Mouse (Mus musculus): ENCODE data around the gene A030005K14Rik. TPM values are rescaled to one million over a fixed set of nuclear protein-coding genes. Genes with fewer than 3 reads are reported as not detected.
A peak's percentile ranks its signal among the peaks of the same experiment; 100 is the strongest.

The A030005K14Rik gene
- total RNA-seq (2014; rRNA removed) = not detected in 2 replicates
- not detected in 2 replicates for polyA plus RNA-seq (2015; fragmentation: Nextera tagmentation; extraction: Ambion mirVana)

GRCm38 (mm10) chr1:83059278-83059677 is at the start of gene A030005K14Rik:
Gene A030005K14Rik (minus strand): TSS chr1:83059378.
- Histone ChIP-seq H3K27ac (ENCODE audit: low read depth, low read length) (no peak within 1 kb of the TSS), H3K4me3 (ENCODE audit: low read depth, low read length) (no peak within 1 kb of the TSS), H3K4me1 (ENCODE audit: insufficient read depth) (peaks cover 4% of the 10 kb centered on the region; the same call in 1 of the 2 replicates), H3K9ac (no peak within 1 kb of the TSS), H3K27me3 (ENCODE audit: insufficient read depth, low read length) (no peaks in the 10 kb centered on the region), H3K4me2 (ENCODE audit: low read depth) (no peak within 1 kb of the TSS), H3K9me3 (ENCODE audit: low read length) (no peaks in the 10 kb centered on the region), H3K36me3 (ENCODE audit: insufficient read depth) (no peaks in the 10 kb centered on the region)
- DNase-seq (no peak), ATAC-seq (no peak)
- 85% methylated on average over 9 of the region's 9 CpGs for WGBS
- no peak for TF ChIP-seq CTCF (IDR thresholded peaks at IDR 0.05; ENCODE audit: low read depth)

DNA sequence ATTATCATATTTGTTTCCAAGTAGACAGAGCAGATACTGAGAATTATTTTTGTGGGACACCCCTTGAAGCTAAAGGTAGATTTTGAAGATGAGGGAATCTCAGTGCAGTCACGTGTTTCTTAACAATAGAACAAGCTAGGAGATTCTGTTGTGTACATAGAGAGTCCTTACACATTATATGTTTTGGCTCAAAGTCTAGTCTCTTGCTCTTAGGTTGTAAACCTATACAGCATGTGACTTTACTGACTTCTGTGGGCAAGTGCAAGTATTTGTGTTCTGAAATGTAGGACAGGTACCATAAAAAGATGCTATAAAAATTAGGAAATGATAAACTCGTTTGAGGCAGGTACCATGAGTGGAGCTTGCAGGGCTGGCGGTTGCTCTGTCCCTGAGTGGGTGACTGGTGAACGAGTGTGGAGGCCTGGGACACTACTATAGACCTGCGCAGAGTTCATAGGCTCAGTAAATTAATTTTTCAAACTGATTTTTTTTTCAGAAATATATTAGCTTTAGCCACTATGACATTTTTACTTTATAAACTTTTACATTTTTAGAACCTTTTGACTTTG is 48.3 kb upstream of the A030005K14Rik start:
- DNase-seq (no peak), ATAC-seq (no peak)
- H3K9me3 ChIP-seq (ENCODE audit: low read length) = no peaks in the 10 kb centered on the region
- no peak overlapping the region for H3K9ac ChIP-seq
- H3K36me3 ChIP-seq (ENCODE audit: insufficient read depth) = no peaks in the 10 kb centered on the region
- WGBS = 86% methylated on average over 5 of the region's 5 CpGs
- no peaks in the 10 kb centered on the region for H3K27me3 ChIP-seq (ENCODE audit: insufficient read depth, low read length)
- no peak for TF ChIP-seq CTCF (IDR thresholded peaks at IDR 0.05; ENCODE audit: low read depth)
- no peak overlapping the region for H3K4me3 ChIP-seq (ENCODE audit: low read depth, low read length)
- no peak overlapping the region for H3K27ac ChIP-seq (ENCODE audit: low read depth, low read length)
- H3K4me1 ChIP-seq (ENCODE audit: insufficient read depth) = no peaks in the 10 kb centered on the region
- H3K4me2 ChIP-seq (ENCODE audit: low read depth) = no peak overlapping the region

DNA sequence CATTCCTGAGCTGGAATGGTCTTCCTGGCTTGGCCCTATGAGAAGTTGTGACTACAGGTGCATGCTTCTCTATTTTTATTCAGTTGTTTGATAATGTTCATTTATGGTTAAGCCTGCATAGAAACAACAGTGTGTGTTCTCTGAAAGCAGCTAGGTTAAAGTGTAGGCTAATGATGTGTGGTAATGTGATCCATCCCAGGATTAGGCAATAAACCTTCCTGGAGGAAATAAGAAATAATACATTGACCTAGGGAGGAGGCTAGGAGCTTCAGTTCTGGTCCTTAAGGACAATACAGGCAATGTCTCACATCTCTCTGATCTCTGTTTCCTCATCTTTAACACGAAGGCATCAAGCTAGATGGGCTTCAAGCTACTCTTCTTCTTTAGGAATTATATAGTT is 46.3 kb upstream of the A030005K14Rik start:
- Histone ChIP-seq H3K9ac (no peak overlapping the region), H3K4me3 (ENCODE audit: low read depth, low read length) (no peak overlapping the region), H3K4me1 (ENCODE audit: insufficient read depth) (no peaks in the 10 kb centered on the region), H3K27me3 (ENCODE audit: insufficient read depth, low read length) (no peaks in the 10 kb centered on the region), H3K9me3 (ENCODE audit: low read length) (no peaks in the 10 kb centered on the region), H3K27ac (ENCODE audit: low read depth, low read length) (no peak overlapping the region), H3K4me2 (ENCODE audit: low read depth) (no peak overlapping the region), H3K36me3 (ENCODE audit: insufficient read depth) (no peaks in the 10 kb centered on the region)
- 71% methylated on average over 1 of the region's 1 CpGs for WGBS
- ATAC-seq = no peak
- no peak for DNase-seq
- no peak for TF ChIP-seq CTCF (IDR thresholded peaks at IDR 0.05; ENCODE audit: low read depth)

- no peaks in the 10 kb centered on the region for H3K27me3 ChIP-seq (ENCODE audit: insufficient read depth, low read length)
- no peaks in the 10 kb centered on the region for H3K4me1 ChIP-seq (ENCODE audit: insufficient read depth)
- WGBS = 13% methylated on average over 3 of the region's 3 CpGs
- no peak for ATAC-seq
- no peaks in the 10 kb centered on the region for H3K9me3 ChIP-seq (ENCODE audit: low read length)
- no peak for TF ChIP-seq CTCF (IDR thresholded peaks at IDR 0.05; ENCODE audit: low read depth)
- DNase-seq = peak; percentile 42
- H3K27ac ChIP-seq (ENCODE audit: low read depth, low read length) = no peak overlapping the region
- H3K4me3 ChIP-seq (ENCODE audit: low read depth, low read length) = no peak overlapping the region
- H3K9ac ChIP-seq = no peak overlapping the region
- H3K36me3 ChIP-seq (ENCODE audit: insufficient read depth) = no peaks in the 10 kb centered on the region
- H3K4me2 ChIP-seq (ENCODE audit: low read depth) = no peak overlapping the region
Measured at GRCm38 (mm10) chr1:83101891-83102290, 42.7 kb upstream of the A030005K14Rik start.

DNA sequence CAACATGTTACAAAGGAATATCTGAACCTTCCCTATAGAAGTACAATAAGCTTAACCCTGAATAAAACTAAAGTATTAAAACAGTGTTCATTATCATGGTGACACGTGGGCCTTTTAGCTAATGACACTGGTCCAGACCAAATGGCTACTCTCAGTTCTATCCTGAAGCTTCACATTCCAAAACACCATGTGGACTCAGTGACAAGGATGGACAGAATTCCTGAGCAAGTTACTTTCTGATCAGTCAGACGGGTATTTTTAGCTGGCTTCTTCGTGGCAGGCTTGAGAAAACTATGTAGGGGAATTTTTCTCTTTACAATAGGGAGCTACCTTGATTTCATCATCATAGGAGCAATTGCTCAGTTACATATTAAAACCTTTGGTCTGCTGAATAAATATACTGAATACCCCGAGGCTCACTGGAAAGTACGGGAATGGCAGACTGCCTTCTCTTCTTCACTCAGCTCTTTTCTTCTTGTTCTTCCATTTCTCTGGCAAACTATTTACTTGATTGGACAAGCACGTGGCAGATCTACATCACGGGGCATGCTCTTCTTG is 40.5 kb upstream of the A030005K14Rik start:
- H3K27ac ChIP-seq (ENCODE audit: low read depth, low read length) = no peak overlapping the region
- no peak for TF ChIP-seq CTCF (IDR thresholded peaks at IDR 0.05; ENCODE audit: low read depth)
- H3K36me3 ChIP-seq (ENCODE audit: insufficient read depth) = no peaks in the 10 kb centered on the region
- H3K4me1 ChIP-seq (ENCODE audit: insufficient read depth) = no peaks in the 10 kb centered on the region
- H3K9ac ChIP-seq = no peak overlapping the region
- no peaks in the 10 kb centered on the region for H3K9me3 ChIP-seq (ENCODE audit: low read length)
- no peak overlapping the region for H3K4me3 ChIP-seq (ENCODE audit: low read depth, low read length)
- no peak overlapping the region for H3K4me2 ChIP-seq (ENCODE audit: low read depth)
- DNase-seq (no peak), ATAC-seq (no peak)
- 60% methylated on average over 7 of the region's 7 CpGs for WGBS
- H3K27me3 ChIP-seq (ENCODE audit: insufficient read depth, low read length) = no peaks in the 10 kb centered on the region

DNA sequence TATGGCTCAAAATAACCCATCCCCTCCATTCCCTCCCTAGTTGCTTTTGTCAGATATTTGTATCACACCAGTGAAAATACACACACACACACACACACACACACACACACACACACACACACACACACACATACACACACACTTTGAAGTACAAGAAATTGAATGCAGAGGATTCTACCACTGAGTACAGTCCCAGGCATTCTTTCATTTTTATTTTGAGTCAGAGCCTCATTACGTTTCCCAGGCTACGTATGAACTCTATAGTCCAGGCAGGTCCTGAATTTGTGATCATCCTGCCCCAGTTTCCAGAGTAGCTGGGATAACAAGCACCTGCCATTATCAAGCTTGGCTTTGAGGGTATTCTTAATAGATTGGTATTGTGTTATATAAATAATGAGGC is 40.0 kb upstream of the A030005K14Rik start:
- no peak overlapping the region for H3K27ac ChIP-seq (ENCODE audit: low read depth, low read length)
- no peak overlapping the region for H3K4me3 ChIP-seq (ENCODE audit: low read depth, low read length)
- no peak overlapping the region for H3K9ac ChIP-seq
- no peaks in the 10 kb centered on the region for H3K4me1 ChIP-seq (ENCODE audit: insufficient read depth)
- H3K36me3 ChIP-seq (ENCODE audit: insufficient read depth) = no peaks in the 10 kb centered on the region
- TF ChIP-seq CTCF (IDR thresholded peaks at IDR 0.05; ENCODE audit: low read depth) = no peak
- ATAC-seq (no peak), DNase-seq (no peak)
- no peaks in the 10 kb centered on the region for H3K9me3 ChIP-seq (ENCODE audit: low read length)
- no peak overlapping the region for H3K4me2 ChIP-seq (ENCODE audit: low read depth)
- 52% methylated on average over 2 of the region's 2 CpGs for WGBS
- H3K27me3 ChIP-seq (ENCODE audit: insufficient read depth, low read length) = no peaks in the 10 kb centered on the region

GRCm38 (mm10) chr1:83096935-83097334 is 37.8 kb upstream of the A030005K14Rik start:
- H3K9me3 ChIP-seq (ENCODE audit: low read length) = no peaks in the 10 kb centered on the region
- TF ChIP-seq CTCF (IDR thresholded peaks at IDR 0.05; ENCODE audit: low read depth) = no peak
- H3K4me1 ChIP-seq (ENCODE audit: insufficient read depth) = no peaks in the 10 kb centered on the region
- no peak overlapping the region for H3K9ac ChIP-seq
- DNase-seq (no peak), ATAC-seq (no peak)
- H3K36me3 ChIP-seq (ENCODE audit: insufficient read depth) = no peaks in the 10 kb centered on the region
- H3K4me3 ChIP-seq (ENCODE audit: low read depth, low read length) = no peak overlapping the region
- H3K4me2 ChIP-seq (ENCODE audit: low read depth) = no peak overlapping the region
- no peak overlapping the region for H3K27ac ChIP-seq (ENCODE audit: low read depth, low read length)
- 73% methylated on average over 4 of the region's 4 CpGs for WGBS
- H3K27me3 ChIP-seq (ENCODE audit: insufficient read depth, low read length) = no peaks in the 10 kb centered on the region
